Mouse (Mus musculus): ENCODE data around the gene Tusc2. TPM values are rescaled to one million over a fixed set of nuclear protein-coding genes. Genes with fewer than 3 reads are reported as not detected.

The Tusc2 gene
- total RNA-seq, 1 experiment, result 14.2 TPM

DNA sequence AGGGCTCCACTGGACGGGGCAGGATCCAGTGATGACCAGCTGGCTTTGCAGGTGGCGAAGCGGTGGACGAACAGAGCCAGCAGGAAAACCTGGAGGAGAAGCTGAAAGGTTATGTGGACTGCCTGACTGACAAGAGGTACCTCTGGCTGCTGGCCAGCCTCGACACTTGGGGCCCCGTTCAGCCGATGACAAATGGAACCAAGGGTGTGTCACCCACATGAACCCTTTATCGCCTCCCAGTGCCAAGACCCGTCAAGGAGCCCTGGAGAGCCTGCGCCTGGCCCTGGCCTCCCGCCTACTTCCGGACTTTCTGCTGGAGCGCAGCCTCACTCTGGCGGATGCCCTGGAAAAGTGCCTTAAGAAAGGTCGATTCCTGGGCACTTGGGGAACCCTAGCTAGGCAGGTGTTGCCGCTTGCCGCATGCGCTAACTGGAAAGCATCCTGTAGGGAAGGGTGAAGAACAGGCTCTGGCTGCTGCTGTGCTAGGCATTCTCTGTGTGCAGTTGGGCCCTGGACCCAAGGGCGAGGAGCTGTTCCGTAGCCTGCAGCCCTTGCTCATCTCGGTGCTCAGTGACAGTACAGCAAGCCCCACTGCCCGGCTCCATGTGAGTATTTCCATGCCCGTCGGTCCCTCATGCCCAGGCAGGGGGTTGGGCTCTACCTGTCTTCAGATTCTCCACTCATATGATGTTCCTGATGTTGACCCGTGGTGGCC lies 27.2 kb downstream of the Tusc2 start:
- no peak for TF ChIP-seq ZC3H11A (IDR thresholded peaks at IDR 0.05; ENCODE audit: borderline replicate concordance, low read depth, low read length)
- Histone ChIP-seq H3K4me1 (ENCODE audit: control insufficient read depth in 2 of 2, insufficient read depth in 2 of 2, low read length in 2 of 2, poor library complexity in 1 of 2) (peaks cover 0 to 25% of the 10 kb centered on the region in 2 experiments; a peak in 2 of 4 replicates), H3K27ac (ENCODE audit: insufficient read depth, low read depth, low read length, poor library complexity, severe bottlenecking) (peak overlapping the region; percentile 6; the same call in 1 of the 2 replicates), H3K4me3 (ENCODE audit: insufficient read depth in 1 of 2, low read depth in 1 of 2, low read length in 2 of 2, poor library complexity in 1 of 2, severe bottlenecking in 1 of 2) (no peak overlapping the region), H3K9me3 (ENCODE audit: control insufficient read depth, insufficient read depth, low read depth, low read length) (no peaks in the 10 kb centered on the region), H3K9ac (ENCODE audit: insufficient read depth, low read depth, low read length, poor library complexity, severe bottlenecking) (no peak overlapping the region), H3K36me3 (ENCODE audit: control insufficient read depth, insufficient read depth, low read length, poor library complexity, severe bottlenecking) (peaks cover 46% of the 10 kb centered on the region)
- in situ Hi-C loops (cut with MboI; ENCODE audit: low sequenced_read_pairs in 2 of 2, unreplicated experiment in 2 of 2), result no loop called here
- DNase-seq (ENCODE audit: low read depth, low spot score), result no peak

- DNase-seq (ENCODE audit: low read depth, low spot score), result no peak
- peaks cover 0 to 25% of the 10 kb centered on the region in 2 experiments; a peak in 2 of 4 replicates for H3K4me1 ChIP-seq (ENCODE audit: control insufficient read depth in 2 of 2, insufficient read depth in 2 of 2, low read length in 2 of 2, poor library complexity in 1 of 2)
- H3K36me3 ChIP-seq (ENCODE audit: control insufficient read depth, insufficient read depth, low read length, poor library complexity, severe bottlenecking), result peaks cover 46% of the 10 kb centered on the region
- no peak overlapping the region for H3K4me3 ChIP-seq (ENCODE audit: insufficient read depth in 1 of 2, low read depth in 1 of 2, low read length in 2 of 2, poor library complexity in 1 of 2, severe bottlenecking in 1 of 2)
- in situ Hi-C loops (cut with MboI; ENCODE audit: low sequenced_read_pairs in 2 of 2, unreplicated experiment in 2 of 2), result no loop called here
- H3K9me3 ChIP-seq (ENCODE audit: control insufficient read depth, insufficient read depth, low read depth, low read length), result no peaks in the 10 kb centered on the region
- no peak for TF ChIP-seq HCFC1 (IDR thresholded peaks at IDR 0.05; ENCODE audit: borderline replicate concordance, insufficient read depth, low read length)
- no peak for TF ChIP-seq MAFK (IDR thresholded peaks at IDR 0.05; ENCODE audit: insufficient read depth, low read depth, low read length)
- TF ChIP-seq CHD2 (IDR thresholded peaks at IDR 0.05; ENCODE audit: low read depth, low read length), result no peak
- TF ChIP-seq ZC3H11A (IDR thresholded peaks at IDR 0.05; ENCODE audit: borderline replicate concordance, low read depth, low read length), result no peak
- TF ChIP-seq ZNF384 (IDR thresholded peaks at IDR 0.05; ENCODE audit: low read depth, low read length), result no peak
- H3K9ac ChIP-seq (ENCODE audit: insufficient read depth, low read depth, low read length, poor library complexity, severe bottlenecking), result no peak overlapping the region
- H3K27ac ChIP-seq (ENCODE audit: insufficient read depth, low read depth, low read length, poor library complexity, severe bottlenecking), result peak overlapping the region; percentile 6; the same call in 1 of the 2 replicates
Measured at GRCm38 (mm10) chr9:107590773-107591060, 27.7 kb downstream of the Tusc2 start.

- no peak for DNase-seq (ENCODE audit: low read depth, low spot score)
- Histone ChIP-seq H3K9ac (ENCODE audit: insufficient read depth, low read depth, low read length, poor library complexity, severe bottlenecking) (no peak overlapping the region), H3K27ac (ENCODE audit: insufficient read depth, low read depth, low read length, poor library complexity, severe bottlenecking) (no peak overlapping the region), H3K4me1 (ENCODE audit: control insufficient read depth in 2 of 2, insufficient read depth in 2 of 2, low read length in 2 of 2, poor library complexity in 1 of 2) (peaks cover 0 to 22% of the 10 kb centered on the region in 2 experiments; a peak in 1 of 4 replicates), H3K9me3 (ENCODE audit: control insufficient read depth, insufficient read depth, low read depth, low read length) (no peaks in the 10 kb centered on the region), H3K36me3 (ENCODE audit: control insufficient read depth, insufficient read depth, low read length, poor library complexity, severe bottlenecking) (peaks cover 46% of the 10 kb centered on the region), H3K4me3 (ENCODE audit: insufficient read depth in 1 of 2, low read depth in 1 of 2, low read length in 2 of 2, poor library complexity in 1 of 2, severe bottlenecking in 1 of 2) (no peak overlapping the region)
- TF ChIP-seq MAFK (IDR thresholded peaks at IDR 0.05; ENCODE audit: insufficient read depth, low read depth, low read length), result no peak
- TF ChIP-seq ZC3H11A (IDR thresholded peaks at IDR 0.05; ENCODE audit: borderline replicate concordance, low read depth, low read length), result no peak
- no peak for TF ChIP-seq CHD2 (IDR thresholded peaks at IDR 0.05; ENCODE audit: low read depth, low read length)
- in situ Hi-C loops (cut with MboI; ENCODE audit: low sequenced_read_pairs in 2 of 2, unreplicated experiment in 2 of 2), result no loop called here
Measured at GRCm38 (mm10) chr9:107593101-107593976, 30.3 kb downstream of the Tusc2 start.

- Histone ChIP-seq H3K36me3 (ENCODE audit: control insufficient read depth, insufficient read depth, low read length, poor library complexity, severe bottlenecking) (peaks cover 46% of the 10 kb centered on the region), H3K4me1 (ENCODE audit: control insufficient read depth in 2 of 2, insufficient read depth in 2 of 2, low read length in 2 of 2, poor library complexity in 1 of 2) (peaks cover 0 to 27% of the 10 kb centered on the region in 2 experiments; a peak in 2 of 4 replicates), H3K27ac (ENCODE audit: insufficient read depth, low read depth, low read length, poor library complexity, severe bottlenecking) (no peak overlapping the region), H3K4me3 (ENCODE audit: insufficient read depth in 1 of 2, low read depth in 1 of 2, low read length in 2 of 2, poor library complexity in 1 of 2, severe bottlenecking in 1 of 2) (no peak overlapping the region), H3K9me3 (ENCODE audit: control insufficient read depth, insufficient read depth, low read depth, low read length) (no peaks in the 10 kb centered on the region), H3K9ac (ENCODE audit: insufficient read depth, low read depth, low read length, poor library complexity, severe bottlenecking) (no peak overlapping the region)
- in situ Hi-C loops (cut with MboI; ENCODE audit: low sequenced_read_pairs in 2 of 2, unreplicated experiment in 2 of 2), result no loop called here
- TF ChIP-seq ZNF384 (IDR thresholded peaks at IDR 0.05; ENCODE audit: low read depth, low read length) (no peak), MAFK (IDR thresholded peaks at IDR 0.05; ENCODE audit: insufficient read depth, low read depth, low read length) (no peak), HCFC1 (IDR thresholded peaks at IDR 0.05; ENCODE audit: borderline replicate concordance, insufficient read depth, low read length) (no peak), CHD2 (IDR thresholded peaks at IDR 0.05; ENCODE audit: low read depth, low read length) (no peak), ZC3H11A (IDR thresholded peaks at IDR 0.05; ENCODE audit: borderline replicate concordance, low read depth, low read length) (no peak)
- peak; percentile 81 for DNase-seq (ENCODE audit: low read depth, low spot score)
Measured at GRCm38 (mm10) chr9:107594281-107595062, 31.4 kb downstream of the Tusc2 start.
